Mouse (Mus musculus): Measurements from ENCODE around the gene Elof1.

The Elof1 gene

DNA sequence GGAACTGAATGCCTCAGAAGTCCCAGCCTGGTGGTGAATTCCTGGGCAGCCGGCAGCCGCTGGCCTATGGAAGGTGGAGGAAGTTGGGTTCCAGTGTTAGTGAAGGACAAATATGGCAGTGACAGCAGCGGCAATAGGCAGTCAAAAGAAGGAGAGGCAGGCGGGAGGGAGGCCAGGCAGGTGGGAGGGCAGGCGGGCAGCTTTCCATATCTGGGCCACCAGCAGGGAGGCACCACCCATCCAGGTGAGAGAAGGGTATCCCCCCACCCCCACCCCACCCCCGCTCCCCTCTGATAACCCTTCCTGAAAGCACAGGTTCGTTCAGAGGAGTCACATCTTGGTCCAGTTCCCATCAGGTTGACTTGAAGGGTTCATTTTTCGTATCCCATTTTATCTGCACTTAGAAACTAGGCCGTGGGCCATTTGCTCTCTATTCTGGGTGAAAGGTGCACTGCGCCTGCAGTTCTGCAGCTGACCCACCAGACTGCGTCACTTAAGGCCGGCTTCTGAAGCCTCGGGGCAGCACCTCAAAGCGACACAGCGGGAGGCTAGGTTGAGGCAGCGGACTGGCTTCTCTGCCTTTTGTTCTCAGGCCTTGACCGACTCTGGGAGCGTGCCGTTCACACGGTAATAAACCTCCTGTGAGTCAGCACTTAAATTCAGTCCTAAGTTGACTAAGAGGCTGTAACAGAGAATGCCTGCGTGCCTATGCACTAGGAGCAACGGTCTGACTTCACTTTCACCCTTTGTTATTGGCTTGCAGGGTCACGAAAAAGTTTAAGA is 20.0 kb upstream of the Elof1 start:
- DNase-seq (ENCODE audit: low spot score), result no peak

DNA sequence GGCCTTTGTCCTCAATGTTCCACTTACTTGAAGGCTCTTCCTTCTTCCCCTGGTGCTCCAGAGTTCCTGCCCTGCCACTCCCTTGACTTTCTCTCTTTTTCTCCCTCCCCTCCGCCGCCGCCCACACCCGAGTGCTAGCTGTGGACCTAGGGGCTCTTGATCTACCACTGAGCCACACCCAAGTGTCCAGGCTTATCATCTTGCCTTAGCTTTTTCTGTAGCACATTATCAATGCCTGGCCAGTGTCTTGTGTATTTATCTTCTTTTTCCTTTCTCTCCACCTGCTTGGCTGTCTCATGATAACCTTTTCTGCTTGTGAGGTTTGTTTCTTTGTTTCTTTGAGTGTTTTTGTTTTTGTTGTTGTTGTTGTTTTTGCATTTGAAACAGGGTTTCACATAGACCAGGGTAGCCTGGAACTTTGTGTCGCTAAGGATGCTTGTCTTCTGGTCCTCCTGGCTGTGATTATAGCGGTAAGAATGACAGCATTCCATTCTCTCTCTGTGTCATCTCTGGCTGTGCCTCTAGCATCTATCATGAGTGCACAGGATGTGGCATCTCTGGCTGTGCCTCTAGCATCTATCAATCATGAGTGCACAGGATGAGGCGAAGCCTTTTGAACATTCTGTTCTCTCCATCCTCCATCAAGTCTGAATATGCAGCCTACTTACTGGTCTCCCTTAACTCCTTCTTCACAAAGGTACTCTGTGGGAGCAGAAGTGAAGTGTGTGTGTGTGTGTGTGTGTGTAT is 18.8 kb upstream of the Elof1 start, which contains the start of gene Acp5:
Acp5 (minus strand) TSS at position 68 of the 747 bp plus-strand sequence.
- DNase-seq (ENCODE audit: low spot score), result no peak

GRCm38 (mm10) chr9:22134988-22135643 is 18.1 kb upstream of the Elof1 start:
- DNase-seq (ENCODE audit: low spot score), result no peak

- DNase-seq (ENCODE audit: low spot score), result no peak
Observed at GRCm38 (mm10) chr9:22134246-22134890, 17.4 kb upstream of the Elof1 start.

DNA sequence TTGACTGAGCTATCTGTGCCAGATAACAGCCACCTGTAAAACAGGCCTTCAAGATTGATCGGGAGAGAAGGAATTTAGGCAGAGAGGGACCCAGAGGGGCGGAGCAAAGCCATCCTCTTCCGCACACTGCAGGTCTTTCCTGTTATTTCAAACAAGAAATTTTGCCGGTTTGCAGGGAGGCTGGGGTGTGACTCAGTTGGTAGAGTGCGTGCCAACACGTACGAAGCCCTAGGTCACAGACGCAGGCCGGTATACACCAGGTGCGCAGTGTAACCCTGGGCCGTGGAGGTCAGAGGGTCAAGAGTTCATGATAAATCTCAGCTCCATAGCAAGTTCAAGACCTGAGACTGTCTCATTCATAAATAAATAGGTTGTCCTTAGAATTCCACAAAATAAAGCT is 15.2 kb upstream of the Elof1 start:
- DNase-seq (ENCODE audit: low spot score), result no peak

DNA sequence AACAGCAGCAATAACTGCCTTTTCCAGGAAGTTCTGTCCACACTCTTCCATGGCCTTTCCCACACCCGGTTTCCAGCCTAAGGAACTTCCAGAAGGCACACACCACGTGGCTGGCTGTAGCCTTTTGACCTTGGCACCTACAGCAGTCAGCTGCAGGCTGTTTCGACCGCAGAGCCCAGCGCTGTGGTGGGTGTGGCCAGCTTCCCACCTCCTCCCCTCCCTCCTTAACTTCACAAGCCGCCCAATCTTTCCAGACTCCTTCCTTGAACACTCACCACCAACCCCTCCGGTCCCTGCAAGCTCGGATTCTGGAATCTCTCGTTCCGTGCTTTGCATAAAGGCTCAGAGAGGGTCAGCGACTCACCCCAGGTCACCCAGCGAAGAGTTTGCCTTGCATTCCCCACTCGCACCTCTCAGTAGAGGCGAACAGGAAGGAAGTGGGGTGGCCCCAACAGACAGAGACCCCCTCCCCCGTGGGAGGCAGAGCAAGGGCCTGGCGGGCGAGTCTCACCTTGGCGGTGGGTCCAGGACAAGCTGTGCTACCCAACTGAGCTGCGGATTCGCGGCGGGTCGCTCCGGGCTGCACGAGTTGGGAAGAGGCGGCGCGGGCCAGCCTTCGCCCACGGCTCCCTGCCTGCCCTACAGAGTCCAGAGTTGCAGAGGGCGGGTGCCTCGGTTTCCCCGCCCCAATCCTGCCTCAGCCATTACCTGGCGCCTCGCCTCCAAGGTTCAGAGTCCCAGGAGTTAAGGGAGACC is 14.4 kb upstream of the Elof1 start:
- DNase-seq (ENCODE audit: low spot score), result peak; percentile 64

- no peak for DNase-seq (ENCODE audit: low spot score)
Observed at GRCm38 (mm10) chr9:22125246-22126027, 8.5 kb upstream of the Elof1 start.

GRCm38 (mm10) chr9:22124169-22124568 is 7.2 kb upstream of the Elof1 start:
- DNase-seq (ENCODE audit: low spot score), result no peak

DNA sequence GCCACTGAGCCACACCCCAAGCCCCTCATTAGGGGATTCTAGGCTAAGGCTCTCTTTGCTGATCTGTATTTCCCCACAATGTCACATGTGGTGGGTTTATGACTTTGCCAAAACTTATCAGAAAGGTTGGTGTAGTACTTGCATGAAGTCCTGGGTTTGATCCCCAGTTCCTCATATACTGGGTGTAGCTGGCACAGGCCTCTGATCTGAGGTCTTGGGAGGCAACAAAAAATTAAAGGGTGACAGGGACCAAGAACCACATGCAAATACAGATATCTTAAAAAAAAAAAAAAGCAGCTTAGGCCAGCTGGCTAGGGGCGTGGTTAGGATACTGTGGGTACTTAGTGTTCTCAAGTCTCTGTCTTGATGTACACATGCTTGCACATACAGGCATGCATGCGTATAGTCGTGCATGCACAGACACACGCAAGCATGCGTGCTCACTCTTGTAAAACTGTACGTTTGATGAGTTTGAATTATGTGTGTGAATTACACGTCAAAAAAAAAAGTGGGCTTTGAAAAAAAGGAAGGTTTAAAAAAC is 6.2 kb upstream of the Elof1 start:
- no peak for DNase-seq (ENCODE audit: low spot score)

GRCm38 (mm10) chr9:22122005-22122404 is 5.0 kb upstream of the Elof1 start:
- no peak for DNase-seq (ENCODE audit: low spot score)

- no peak for DNase-seq (ENCODE audit: low spot score)
Observed at GRCm38 (mm10) chr9:22121545-22121944, 4.6 kb upstream of the Elof1 start.

DNA sequence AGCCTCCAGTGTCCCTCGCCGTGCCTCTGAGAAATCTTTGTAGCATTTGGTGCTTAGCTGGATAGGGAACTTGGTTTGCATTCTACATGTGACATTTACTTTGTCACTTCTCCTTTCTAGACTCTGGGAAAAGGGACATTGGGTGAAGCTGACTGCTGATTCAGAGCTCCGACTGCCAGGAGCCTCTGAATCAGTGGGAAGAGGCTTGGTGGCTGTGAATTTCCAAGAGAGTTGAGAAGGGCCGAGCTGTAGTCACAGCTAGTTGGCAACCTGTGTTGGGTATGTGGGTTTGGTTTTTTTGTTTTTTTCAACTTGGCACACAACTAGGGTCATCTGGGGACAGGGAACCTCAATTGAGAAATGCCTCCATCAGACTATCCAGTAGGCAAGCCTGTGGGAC is 2.6 kb upstream of the Elof1 start:
- DNase-seq (ENCODE audit: low spot score), result no peak

DNA sequence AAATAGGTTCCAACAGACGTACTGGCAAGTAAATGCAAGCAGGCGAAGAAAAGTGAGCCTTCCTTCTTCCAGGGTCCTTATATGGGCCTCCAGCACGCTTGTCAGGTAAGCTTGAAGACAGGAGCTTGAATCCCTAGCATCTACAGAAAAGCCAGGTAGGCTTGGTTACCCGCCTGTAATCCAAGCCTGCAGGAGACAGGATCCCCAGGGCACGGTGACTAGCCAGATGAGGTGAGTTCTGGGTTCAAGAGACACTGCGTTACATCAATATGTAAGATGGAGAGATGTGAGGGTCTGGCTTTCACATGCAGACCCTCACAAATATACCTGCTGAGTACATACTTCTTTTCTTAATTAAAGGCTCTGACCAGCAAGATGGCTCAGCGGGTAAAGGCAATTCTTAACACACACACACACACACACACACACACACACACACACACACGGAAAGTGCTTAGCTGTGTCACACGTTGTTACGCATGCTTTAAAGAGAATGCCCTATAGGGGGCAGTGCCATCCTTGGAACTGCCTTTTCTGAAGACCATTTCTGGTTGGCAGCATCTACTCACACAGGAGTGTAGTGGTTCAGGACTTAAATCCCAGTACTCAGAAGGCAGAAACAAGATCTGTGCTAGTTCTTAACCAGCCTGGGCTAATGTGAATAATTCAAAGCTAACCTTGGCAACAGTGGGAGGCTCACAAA is 933 bp upstream of the Elof1 start:
- no peak for DNase-seq (ENCODE audit: low spot score)

- no peak for DNase-seq (ENCODE audit: low spot score)
Observed at GRCm38 (mm10) chr9:22116086-22116485, 886 bp downstream of the Elof1 start.

GRCm38 (mm10) chr9:22115635-22116034 is 1.3 kb downstream of the Elof1 start:
- no peak for DNase-seq (ENCODE audit: low spot score)

- no peak for DNase-seq (ENCODE audit: low spot score)
Observed at GRCm38 (mm10) chr9:22108194-22108593, 8.8 kb downstream of the Elof1 start.

- no peak for DNase-seq (ENCODE audit: low spot score)
Observed at GRCm38 (mm10) chr9:22099922-22100321, 17.1 kb downstream of the Elof1 start.

DNA sequence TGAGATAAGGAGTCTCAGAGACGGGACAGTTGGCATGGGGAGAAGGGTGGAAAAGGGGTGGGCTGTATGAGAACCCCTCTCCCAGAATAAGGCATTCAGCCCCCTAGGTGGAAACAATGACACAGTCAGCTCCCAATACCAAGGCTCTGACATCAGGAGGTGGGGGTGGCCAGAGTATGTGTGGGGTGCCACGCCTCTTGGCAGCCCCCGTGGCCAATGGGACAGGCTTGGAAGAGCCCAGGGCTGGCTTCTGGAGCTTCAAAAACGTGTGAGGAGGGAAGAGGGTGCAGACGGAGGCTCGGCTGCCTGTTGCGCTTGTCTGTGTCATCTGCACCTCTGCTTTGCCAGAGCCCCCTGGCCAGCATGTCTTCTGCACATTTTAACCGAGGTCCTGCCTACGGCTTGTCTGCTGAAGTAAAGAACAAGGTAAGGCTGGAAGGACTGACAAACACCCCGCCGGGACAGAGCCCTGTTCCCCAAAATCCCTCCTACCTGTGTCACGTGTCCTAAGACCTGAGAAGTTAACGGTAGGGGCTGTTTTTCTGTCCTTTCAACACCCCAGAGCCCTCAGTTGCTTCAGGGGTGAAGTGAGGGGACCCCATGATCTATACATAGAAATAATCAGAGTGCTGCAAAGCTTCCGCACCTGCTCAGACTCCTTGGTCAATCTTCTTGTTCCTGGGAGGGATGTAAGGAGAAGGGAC is 17.8 kb downstream of the Elof1 start, which contains the start of gene Cnn1:
Cnn1 (plus strand) TSS at position 224 of the 704 bp plus-strand sequence.
- no peak for DNase-seq (ENCODE audit: low spot score)

DNA sequence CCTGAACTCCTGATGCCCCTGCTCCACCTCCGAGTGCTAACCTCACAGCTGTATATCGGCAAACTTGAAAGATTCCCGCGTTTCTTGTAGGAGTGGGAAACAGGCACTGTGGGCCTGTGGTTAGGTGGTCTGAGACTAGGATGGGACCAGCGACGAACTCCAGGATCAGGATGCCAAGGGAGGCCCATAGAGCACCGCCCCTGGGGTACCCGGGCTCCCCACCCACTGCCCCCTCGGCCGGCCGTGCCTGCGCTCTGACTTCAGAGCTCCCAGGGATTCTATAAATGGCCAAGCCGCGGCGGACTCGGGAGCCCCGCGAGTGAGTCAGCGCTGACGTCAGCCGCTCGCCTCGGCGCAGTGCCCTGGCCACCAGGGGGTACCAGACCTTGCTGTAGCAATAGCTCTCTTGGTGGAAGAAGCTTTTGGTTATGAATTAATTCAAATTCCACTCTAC is 21.1 kb downstream of the Elof1 start:
- peak; percentile 67 for DNase-seq (ENCODE audit: low spot score)

Data from testis, postnatal 14 days (tissue).